Mouse (Mus musculus) E14TG2a.4 (cell line): Measurements from ENCODE around the gene Clstn1.

Experiments used
- H3K27me3 ChIP-seq: 2 replicates; pipeline ENCODE4 v1.6.1; 2014; ENCODE audit warnings: low read length, control low read depth; ENCODE audit not compliant: insufficient read depth
- H3K36me3 ChIP-seq: 2 replicates; pipeline ENCODE4 v1.6.1; 2014; ENCODE audit warnings: low read length, control low read depth; ENCODE audit not compliant: insufficient read depth
- H3K4me1 ChIP-seq: replicated peaks from 2 replicates; pipeline ENCODE4 v1.6.1; 2014; ENCODE audit warnings: low read depth, low read length, control low read depth
- H3K4me3 ChIP-seq: replicated peaks from 2 replicates; pipeline ENCODE4 v1.5.1; 2014; ENCODE audit warnings: mild to moderate bottlenecking, low read length
- H3K9me3 ChIP-seq: 2 replicates; pipeline ENCODE4 v1.6.1; 2014; ENCODE audit warnings: low read length, control low read depth
- CTCF ChIP-seq: conservative IDR thresholded peaks from 2 replicates; pipeline ENCODE4 v1.5.1; 2014; ENCODE audit warnings: low read length
- NANOG ChIP-seq: IDR thresholded peaks from 2 replicates; pipeline ENCODE4 v1.6.1; 2014; ENCODE audit warnings: borderline replicate concordance, low read length, mixed read lengths
- POU5F1 ChIP-seq: IDR thresholded peaks from 2 replicates; pipeline ENCODE4 v1.6.1; 2014; ENCODE audit warnings: low read length, borderline replicate concordance

Clstn1 gene

DNA sequence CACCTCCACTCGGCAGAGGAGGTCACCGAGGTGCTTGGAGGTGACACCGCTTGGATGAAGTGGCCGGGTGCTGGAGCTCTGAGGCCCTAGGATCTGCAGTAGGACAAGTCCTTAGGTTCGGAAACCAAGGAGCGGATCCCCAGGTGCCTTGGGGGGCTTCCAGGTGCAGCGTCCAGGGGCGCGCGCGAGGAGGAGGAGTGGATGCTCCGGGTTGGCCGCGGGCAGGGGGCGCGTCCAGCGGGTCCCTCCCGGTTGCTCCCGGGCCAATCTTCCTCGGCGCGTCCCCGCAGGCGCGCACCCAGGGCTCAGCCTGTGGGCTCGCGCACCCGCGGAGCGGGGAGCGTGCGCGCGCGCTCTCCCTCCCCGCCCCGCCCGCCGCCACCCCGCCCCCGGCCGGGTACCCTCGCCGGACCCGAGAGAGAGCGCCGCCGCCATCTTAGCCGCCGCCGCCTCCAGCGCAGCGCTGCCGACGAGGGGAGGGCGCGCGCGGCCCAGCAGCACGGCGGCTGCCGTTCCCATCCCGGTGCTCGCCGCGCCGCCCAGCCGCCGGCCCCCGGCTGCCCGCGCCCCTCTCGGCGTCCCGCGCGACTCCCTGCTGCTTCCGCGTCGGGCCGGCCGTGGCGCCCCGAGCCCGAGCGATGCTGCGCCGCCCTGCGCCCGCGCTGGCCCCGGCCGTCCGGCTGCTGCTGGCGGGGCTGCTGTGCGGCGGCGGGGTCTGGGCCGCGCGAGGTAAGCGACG is at the start of gene Clstn1:
Clstn1 (plus strand) TSS at position 425 of the 739 bp plus-strand sequence.
- TF ChIP-seq CTCF (no peak), POU5F1 (no peak)
- H3K27me3 ChIP-seq: peaks cover 71% of the 10 kb centered on the region
- H3K9me3 ChIP-seq: no peaks in the 10 kb centered on the region
- H3K4me1 ChIP-seq: peaks cover 29% of the 10 kb centered on the region
- H3K4me3 ChIP-seq: peak within 1 kb of the TSS; percentile 86
- no peaks in the 10 kb centered on the region for H3K36me3 ChIP-seq

DNA sequence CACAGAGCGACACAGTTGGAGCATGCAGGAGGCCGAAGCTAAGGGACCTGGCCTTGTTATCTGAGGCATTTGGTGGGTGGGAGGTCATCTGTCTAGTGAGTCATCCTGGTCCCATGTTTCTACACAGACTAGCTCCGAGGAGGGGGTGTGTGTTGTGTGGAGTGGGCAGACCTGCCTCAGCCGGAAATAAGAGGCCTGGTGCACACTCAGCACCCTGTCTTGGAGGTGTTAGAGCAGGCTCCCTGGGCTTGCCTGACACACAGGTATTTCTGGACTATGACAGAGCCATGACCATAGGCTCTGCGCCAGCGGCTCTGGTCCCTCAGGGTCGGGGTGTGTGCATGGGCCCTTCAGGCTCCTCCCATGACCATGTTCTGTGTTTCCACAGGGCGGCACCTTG is 46.8 kb upstream of the Clstn1 start:
- TF ChIP-seq CTCF: no peak
- no peak for TF ChIP-seq NANOG
- no peak for TF ChIP-seq POU5F1
- Histone ChIP-seq H3K9me3 (no peaks in the 10 kb centered on the region), H3K36me3 (no peaks in the 10 kb centered on the region), H3K27me3 (no peaks in the 10 kb centered on the region), H3K4me3 (no peak overlapping the region), H3K4me1 (peaks cover 22% of the 10 kb centered on the region)

DNA sequence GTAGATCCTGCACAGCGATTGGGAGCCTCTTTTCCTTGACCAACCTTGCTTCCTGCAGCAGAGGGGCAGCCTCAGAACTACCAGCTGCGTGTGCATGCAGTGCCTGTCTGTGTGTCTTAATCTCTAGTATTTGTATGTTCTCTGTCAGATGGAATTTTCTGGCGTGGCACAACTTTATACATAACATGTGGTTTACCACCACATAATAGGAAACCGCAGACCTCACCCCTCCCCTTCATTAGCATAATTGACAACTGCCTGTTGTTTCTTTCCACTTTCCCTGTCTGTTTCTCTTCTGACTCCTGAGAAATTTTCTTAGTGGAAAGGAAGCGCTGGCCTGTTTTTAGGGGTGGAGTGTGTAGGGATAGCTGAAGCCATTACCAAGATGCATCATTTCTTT is 44.3 kb upstream of the Clstn1 start:
- H3K4me3 ChIP-seq: no peak overlapping the region
- no peaks in the 10 kb centered on the region for H3K9me3 ChIP-seq
- H3K4me1 ChIP-seq: peaks cover 47% of the 10 kb centered on the region
- H3K27me3 ChIP-seq: no peaks in the 10 kb centered on the region
- TF ChIP-seq POU5F1: no peak
- no peak for TF ChIP-seq CTCF
- no peak for TF ChIP-seq NANOG
- H3K36me3 ChIP-seq: 0 out of 2 replicates have a peak, but pooled peaks cover 11% of the 10 kb centered on the region

GRCm38 (mm10) chr4:149542431-149542830 is 43.8 kb upstream of the Clstn1 start:
- Histone ChIP-seq H3K36me3 (0 out of 2 replicates have a peak, but pooled peaks cover 12% of the 10 kb centered on the region), H3K27me3 (no peaks in the 10 kb centered on the region), H3K9me3 (no peaks in the 10 kb centered on the region), H3K4me3 (no peak overlapping the region), H3K4me1 (peaks cover 52% of the 10 kb centered on the region)
- TF ChIP-seq NANOG: no peak
- TF ChIP-seq CTCF: no peak
- no peak for TF ChIP-seq POU5F1

- Histone ChIP-seq H3K4me1 (peaks cover 56% of the 10 kb centered on the region), H3K27me3 (no peaks in the 10 kb centered on the region), H3K36me3 (0 out of 2 replicates have a peak, but pooled peaks cover 12% of the 10 kb centered on the region), H3K4me3 (no peak overlapping the region), H3K9me3 (no peaks in the 10 kb centered on the region)
- TF ChIP-seq POU5F1 (no peak), NANOG (no peak), CTCF (peak; percentile 100)
Measured at GRCm38 (mm10) chr4:149542927-149543553, 43.2 kb upstream of the Clstn1 start.

GRCm38 (mm10) chr4:149544892-149545291 is 41.4 kb upstream of the Clstn1 start:
- TF ChIP-seq CTCF (no peak), POU5F1 (no peak), NANOG (no peak)
- peaks cover 61% of the 10 kb centered on the region for H3K4me1 ChIP-seq
- no peak overlapping the region for H3K4me3 ChIP-seq
- H3K9me3 ChIP-seq: no peaks in the 10 kb centered on the region
- H3K36me3 ChIP-seq: 0 out of 2 replicates have a peak, but pooled peaks cover 16% of the 10 kb centered on the region
- H3K27me3 ChIP-seq: no peaks in the 10 kb centered on the region

DNA sequence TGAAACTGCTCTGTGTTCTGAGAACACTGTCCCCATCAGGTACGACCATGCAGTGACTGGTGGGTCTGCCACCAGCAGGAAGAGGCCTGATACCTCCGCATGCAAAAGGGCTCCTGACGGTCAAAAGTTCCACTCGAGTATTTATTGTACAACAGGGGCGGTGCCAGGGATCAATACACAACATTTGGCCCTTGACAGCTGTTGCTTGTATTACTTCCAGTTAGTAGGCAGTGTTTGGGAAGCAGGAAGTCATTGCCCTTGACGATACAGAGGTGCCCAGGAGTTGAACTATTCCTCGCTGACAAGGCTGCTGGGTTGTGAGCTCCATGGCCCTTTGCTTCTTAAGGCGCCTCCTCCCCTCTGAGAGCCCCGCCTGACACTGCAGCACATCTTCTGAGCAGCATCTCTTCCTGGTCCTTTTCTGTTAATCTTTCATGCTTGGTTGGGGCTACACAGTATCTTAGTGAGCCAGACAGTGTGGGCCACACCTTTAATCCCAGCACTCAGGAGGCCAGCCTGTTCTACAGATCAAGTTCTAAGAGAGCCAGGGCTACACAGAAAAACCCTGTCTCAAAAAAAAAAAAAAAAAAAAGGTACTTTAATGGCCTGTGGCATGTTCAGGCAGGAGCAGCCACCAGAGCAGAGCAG is 39.3 kb upstream of the Clstn1 start:
- Histone ChIP-seq H3K9me3 (no peaks in the 10 kb centered on the region), H3K27me3 (no peaks in the 10 kb centered on the region), H3K4me1 (peaks cover 59% of the 10 kb centered on the region), H3K36me3 (peaks cover 21% of the 10 kb centered on the region; the same call in 1 of the 2 replicates), H3K4me3 (peak overlapping the region; percentile 39)
- TF ChIP-seq POU5F1 (no peak), CTCF (no peak), NANOG (no peak)

DNA sequence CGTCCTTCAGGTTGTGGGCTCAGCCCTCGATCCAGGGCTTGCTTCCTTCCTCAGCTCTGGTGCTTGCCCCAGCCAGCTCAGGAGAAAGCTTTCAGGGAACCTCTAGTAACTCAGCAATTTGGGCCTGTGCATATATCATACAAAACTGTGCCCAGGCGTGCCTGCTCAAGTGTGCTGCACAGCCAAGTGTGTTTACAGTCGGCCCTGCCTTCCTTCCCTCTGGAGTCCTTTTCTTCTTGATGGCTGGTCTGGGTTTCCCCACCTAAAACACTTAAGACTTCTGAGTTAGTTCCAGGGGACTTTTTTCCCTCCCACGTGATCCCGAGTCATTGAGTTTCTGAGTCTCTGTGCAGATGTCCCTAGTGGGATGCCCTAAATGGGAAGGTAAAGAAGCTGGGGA is 38.7 kb upstream of the Clstn1 start:
- TF ChIP-seq CTCF (no peak), POU5F1 (no peak), NANOG (no peak)

More for the DNA sequence above, 38.7 kb upstream of the Clstn1 start:
- Histone ChIP-seq H3K27me3 (no peaks in the 10 kb centered on the region), H3K9me3 (no peaks in the 10 kb centered on the region), H3K4me3 (no peak overlapping the region), H3K36me3 (peaks cover 21% of the 10 kb centered on the region; the same call in 1 of the 2 replicates), H3K4me1 (peaks cover 54% of the 10 kb centered on the region)
